Mouse (Mus musculus): Measurements from ENCODE around the gene Tuba3a. TPM values are rescaled to one million over a fixed set of nuclear protein-coding genes. Genes with fewer than 3 reads are reported as not detected.
"Not testable (repeated sequence)": the region's sequence is repeated elsewhere in the genome, so short reads cannot be mapped to it uniquely, and the experiment has no call there.

Gene Tuba3a
- total and polyA plus RNA-seq, 3 experiments, result not detected

DNA sequence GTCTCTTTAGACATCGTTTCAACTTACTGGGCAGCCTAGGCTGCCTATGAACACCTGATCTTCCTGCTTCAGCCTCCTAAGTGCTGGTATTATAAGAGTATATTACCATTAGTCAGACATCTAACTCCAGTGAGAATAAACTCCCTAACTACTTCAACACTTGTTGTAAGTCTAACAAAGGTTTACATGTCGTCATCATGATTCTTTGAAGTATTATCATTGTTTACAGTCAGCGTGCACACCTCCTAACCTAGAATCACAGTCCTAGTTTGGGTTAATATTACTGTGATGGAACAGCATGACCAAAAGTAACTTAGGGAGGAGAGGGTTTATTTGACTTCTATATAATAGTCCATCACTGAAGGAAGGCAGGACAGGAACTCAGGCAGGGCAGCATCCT lies 18.4 kb downstream of the Tuba3a start:
- Histone ChIP-seq H3K36me3 (replicated peaks in 1 of 2; ENCODE audit: control insufficient read depth in 1 of 2, insufficient read depth in 1 of 2, low read length in 1 of 2) (no peaks in the 10 kb centered on the region), H3K27ac (ENCODE audit: insufficient read depth, low read depth) (no peak overlapping the region), H3K9ac (ENCODE audit: insufficient read depth, low read depth) (no peak overlapping the region), H3K79me2 (replicated peaks; ENCODE audit: control insufficient read depth, extremely low read depth, insufficient read depth, poor library complexity, severe bottlenecking) (no peaks in the 10 kb centered on the region), H3K9me3 (replicated peaks; ENCODE audit: low read length) (peaks cover 3% of the 10 kb centered on the region), H3K4me3 (replicated peaks in 1 of 3; ENCODE audit: low read depth in 2 of 3, low read length in 2 of 3, poor library complexity in 1 of 3) (no peak overlapping the region), H3K27me3 (replicated peaks) (peaks cover 12% of the 10 kb centered on the region), H3K4me1 (ENCODE audit: control insufficient read depth in 1 of 2, insufficient read depth in 2 of 2) (peaks cover 4 to 12% of the 10 kb centered on the region in 2 experiments; a peak in 3 of 4 replicates), H3K4me2 (ENCODE audit: insufficient read depth, low read depth, poor library complexity, severe bottlenecking) (no peak overlapping the region)
- TF ChIP-seq USF1 (IDR thresholded peaks at IDR 0.05; ENCODE audit: low read depth, low read length), result no peak
- no peak for TF ChIP-seq BHLHE40 (IDR thresholded peaks at IDR 0.05; ENCODE audit: low read depth, low read length)
- TF ChIP-seq IRF4 (IDR thresholded peaks at IDR 0.05; ENCODE audit: low read depth, low read length), result no peak
- TF ChIP-seq MAX (IDR thresholded peaks at IDR 0.05; ENCODE audit: low read length), result no peak
- dilution Hi-C loops (cut with MboI; ENCODE audit: extremely low pct_ligation_motif_present, extremely low pct_unique_long_range_greater_than_20kb, low sequenced_read_pairs), result no loop called here
- no peak for DNase-seq (ENCODE audit: extremely low read depth)
- in situ Hi-C loops (cut with MboI; ENCODE audit: low pct_ligation_motif_present, low pct_unique_long_range_greater_than_20kb, low sequenced_read_pairs), result no loop called here

DNA sequence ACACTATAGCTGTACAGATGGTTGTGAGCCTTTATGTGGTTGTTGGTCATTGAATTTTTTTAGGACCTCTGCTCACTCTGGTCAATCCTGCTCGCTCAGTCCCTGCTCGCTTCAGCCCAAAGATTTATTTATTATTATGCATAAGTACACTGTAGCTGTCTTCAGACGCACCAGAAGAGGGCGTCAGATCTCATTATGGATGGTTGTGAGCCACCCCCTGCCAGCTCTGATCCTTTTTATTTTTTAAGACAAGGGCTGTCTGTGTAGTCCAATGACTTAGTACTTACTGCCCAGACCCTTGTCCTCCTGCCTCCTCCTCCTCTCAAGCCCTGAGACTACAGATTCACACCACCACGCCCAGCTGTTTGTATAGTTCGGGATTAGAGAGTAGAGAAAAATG lies 19.2 kb downstream of the Tuba3a start:
- H3K4me2 ChIP-seq (ENCODE audit: insufficient read depth, low read depth, poor library complexity, severe bottlenecking); H3K9ac ChIP-seq (ENCODE audit: insufficient read depth, low read depth); dilution Hi-C loops (cut with MboI; ENCODE audit: extremely low pct_ligation_motif_present, extremely low pct_unique_long_range_greater_than_20kb, low sequenced_read_pairs); DNase-seq (ENCODE audit: extremely low read depth); H3K36me3 ChIP-seq (replicated peaks in 1 of 2; ENCODE audit: control insufficient read depth in 1 of 2, insufficient read depth in 1 of 2, low read length in 1 of 2); H3K9me3 ChIP-seq (replicated peaks; ENCODE audit: low read length); H3K4me3 ChIP-seq (replicated peaks in 1 of 3; ENCODE audit: low read depth in 2 of 3, low read length in 2 of 3, poor library complexity in 1 of 3); H3K4me1 ChIP-seq (ENCODE audit: control insufficient read depth in 1 of 2, insufficient read depth in 2 of 2); H3K27ac ChIP-seq (ENCODE audit: insufficient read depth, low read depth); in situ Hi-C loops (cut with MboI; ENCODE audit: low pct_ligation_motif_present, low pct_unique_long_range_greater_than_20kb, low sequenced_read_pairs); H3K79me2 ChIP-seq (replicated peaks; ENCODE audit: control insufficient read depth, extremely low read depth, insufficient read depth, poor library complexity, severe bottlenecking): not testable (repeated sequence)
- TF ChIP-seq CTCF (conservative IDR thresholded peaks at IDR 0.05 in 1 of 2, IDR thresholded peaks at IDR 0.05 in 1 of 2; ENCODE audit: low read depth in 2 of 2, low read length in 2 of 2), result 0 out of 4 replicates have a peak, but pooled peaks of 1 of the 2 experiments have one; percentile 14
- H3K27me3 ChIP-seq (replicated peaks), result peaks cover 12% of the 10 kb centered on the region

DNA sequence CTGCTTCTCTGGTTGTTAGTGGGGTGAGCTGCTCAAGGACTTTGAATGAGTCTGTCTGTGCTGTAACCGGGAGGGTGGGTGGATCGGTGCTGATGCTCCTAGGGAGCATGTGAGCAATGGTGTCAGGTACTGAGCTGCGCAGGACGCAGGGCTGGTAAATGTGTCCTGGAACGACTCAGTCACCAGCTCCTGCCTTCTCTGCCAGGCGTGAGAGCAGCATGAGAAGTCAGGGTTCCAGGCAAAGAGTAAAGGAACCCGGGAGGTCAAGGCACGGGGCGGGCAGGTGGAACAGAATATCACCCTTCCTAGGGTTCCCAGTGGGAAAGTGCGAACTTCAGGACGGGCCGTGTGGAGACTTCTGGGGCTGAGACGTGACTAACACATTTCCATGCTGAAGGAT lies 19.8 kb downstream of the Tuba3a start:
- dilution Hi-C loops (cut with MboI; ENCODE audit: extremely low pct_ligation_motif_present, extremely low pct_unique_long_range_greater_than_20kb, low sequenced_read_pairs) (no loop called here), in situ Hi-C loops (cut with MboI; ENCODE audit: low pct_ligation_motif_present, low pct_unique_long_range_greater_than_20kb, low sequenced_read_pairs) (no loop called here)
- peaks cover under 1 to 2% of the 10 kb centered on the region in 2 experiments; a peak in 2 of 4 replicates for H3K4me1 ChIP-seq (ENCODE audit: control insufficient read depth in 1 of 2, insufficient read depth in 2 of 2)
- TF ChIP-seq NRF1 (IDR thresholded peaks at IDR 0.05; ENCODE audit: low read depth, low read length) (no peak), ZNF384 (IDR thresholded peaks at IDR 0.05; ENCODE audit: low read depth, low read length) (no peak), JUN (IDR thresholded peaks at IDR 0.05; ENCODE audit: insufficient read depth, low read depth, low read length) (no peak), POLR2AphosphoS2 (IDR thresholded peaks at IDR 0.05; ENCODE audit: low read depth, low read length) (no peak), NELFE (IDR thresholded peaks at IDR 0.05; ENCODE audit: low read depth, low read length) (no peak), MAZ (IDR thresholded peaks at IDR 0.05; ENCODE audit: low read depth, low read length) (no peak), MYC (IDR thresholded peaks at IDR 0.05; ENCODE audit: low read depth, low read length) (no peak), GABPA (IDR thresholded peaks at IDR 0.05; ENCODE audit: insufficient replicate concordance, low read depth, low read length) (no peak), ETS1 (conservative IDR thresholded peaks at IDR 0.05; ENCODE audit: low read depth, low read length) (no peak), HCFC1 (IDR thresholded peaks at IDR 0.05; ENCODE audit: low read depth, low read length) (no peak), RAD21 (IDR thresholded peaks at IDR 0.05; ENCODE audit: low read depth, low read length) (no peak), MXI1 (IDR thresholded peaks at IDR 0.05; ENCODE audit: low read depth, low read length) (no peak), CHD2 (IDR thresholded peaks at IDR 0.05; ENCODE audit: low read length) (no peak)
- no peak overlapping the region for H3K9ac ChIP-seq (ENCODE audit: insufficient read depth, low read depth)
- no peak overlapping the region for H3K4me2 ChIP-seq (ENCODE audit: insufficient read depth, low read depth, poor library complexity, severe bottlenecking)
- no peak overlapping the region for H3K27ac ChIP-seq (ENCODE audit: insufficient read depth, low read depth)
- DNase-seq (ENCODE audit: extremely low read depth), result no peak
- no peak overlapping the region for H3K4me3 ChIP-seq (replicated peaks in 1 of 3; ENCODE audit: low read depth in 2 of 3, low read length in 2 of 3, poor library complexity in 1 of 3)
- H3K36me3 ChIP-seq (replicated peaks in 1 of 2; ENCODE audit: control insufficient read depth in 1 of 2, insufficient read depth in 1 of 2, low read length in 1 of 2), result no peaks in the 10 kb centered on the region
- peaks cover 15% of the 10 kb centered on the region for H3K27me3 ChIP-seq (replicated peaks)
- peaks cover 4% of the 10 kb centered on the region for H3K9me3 ChIP-seq (replicated peaks; ENCODE audit: low read length)
- no peaks in the 10 kb centered on the region for H3K79me2 ChIP-seq (replicated peaks; ENCODE audit: control insufficient read depth, extremely low read depth, insufficient read depth, poor library complexity, severe bottlenecking)

All from CH12.LX (cell line).